In the genomic region with DNA sequence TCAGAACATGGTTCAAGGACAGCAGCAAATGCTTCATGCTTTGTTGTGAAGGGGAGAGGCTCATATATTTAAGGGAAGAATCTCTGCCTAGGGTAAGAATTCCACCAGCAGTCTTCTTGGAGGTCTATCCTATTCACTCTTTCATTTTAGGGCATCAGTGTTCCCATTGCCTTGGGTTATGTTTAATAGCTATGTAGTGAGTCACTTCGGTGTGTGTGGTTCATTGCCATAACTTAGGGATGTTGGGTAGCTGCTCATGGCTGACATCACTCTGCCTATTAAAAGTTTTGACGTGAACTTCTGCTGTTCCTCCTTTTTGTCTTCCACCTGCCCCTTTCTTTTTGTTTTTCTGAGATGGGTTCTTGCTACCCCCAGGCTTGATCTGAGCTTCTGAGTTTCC, we compare ENCODE assay signal across 21 mouse cellular contexts.
"Had no signal": no experiment of that assay in that cellular context is flagged by ENCODE, and none has a peak within 500 bp of the region (broad histone marks: within the 10 kb centered on the region; RNA-seq: fewer than 3 reads in every experiment).

No protein-coding gene starts in this region.

- H3K36me3 ChIP-seq: heart, embryonic 13.5 days; heart, embryonic 15.5 days; hindbrain, embryonic 10.5 days; hindbrain, embryonic 12.5 days; intestine, embryonic 15.5 days; limb, embryonic 13.5 days; limb, embryonic 15.5 days; liver, embryonic 12.5 days had no signal

- H3K4me3 ChIP-seq: heart, adult 2 months; heart, embryonic 13.5 days; heart, embryonic 15.5 days; hindbrain, embryonic 10.5 days; hindbrain, embryonic 12.5 days; intestine, embryonic 15.5 days; limb, embryonic 13.5 days; limb, embryonic 15.5 days; liver, embryonic 12.5 days had no signal

- H3K27me3 ChIP-seq: heart, embryonic 13.5 days; heart, embryonic 15.5 days; hindbrain, embryonic 12.5 days; intestine, embryonic 15.5 days; liver, embryonic 12.5 days had no signal

- DNase-seq: gastrocnemius, postnatal 14 days; gastrocnemius, postnatal 36 days; heart, postnatal 4 days; kidney, adult 18-20 months; kidney, adult 8-10 months; kidney, postnatal 14 days; kidney, postnatal 36 days; layer of hippocampus, adult 9-11 months; layer of hippocampus, postnatal 36 days; left cerebral cortex, postnatal 4 days had no signal

- H3K4me2 ChIP-seq: heart, embryonic 11.5 days; heart, embryonic 13.5 days; heart, embryonic 15.5 days; hindbrain, embryonic 12.5 days; hindbrain, embryonic 14.5 days; intestine, embryonic 15.5 days; limb, embryonic 13.5 days; limb, embryonic 15.5 days; liver, embryonic 12.5 days had no signal
